Mouse (Mus musculus) CH12.LX (cell line): ENCODE data around the gene Tox4. TPM values are rescaled to one million over a fixed set of nuclear protein-coding genes. Genes with fewer than 3 reads are reported as not detected.

ENCODE experiments used
- DNase-seq: peaks from one replicate; pipeline ENCODE4 v3.0.0-alpha.2; 2013; ENCODE audit errors: extremely low read depth
- H3K27ac ChIP-seq: 2 replicates; pipeline ENCODE4 v1.5.1; 2012; ENCODE audit warnings: low read depth, mild to moderate bottlenecking, control low read depth, moderate library complexity; ENCODE audit not compliant: insufficient read depth
- H3K27me3 ChIP-seq: replicated peaks from 2 replicates; pipeline ENCODE3; 2012; ENCODE audit warnings: inconsistent platforms
- H3K36me3 ChIP-seq, 2 experiments: replicated peaks in 1 of 2; 2 replicates each; pipeline versions ENCODE3 to v1.6.1; 2012; ENCODE audit warnings: inconsistent platforms in 1 of 2, low read length in 1 of 2, mild to moderate bottlenecking in 1 of 2, mixed read lengths in 1 of 2, moderate library complexity in 1 of 2; ENCODE audit not compliant: control insufficient read depth in 1 of 2, insufficient read depth in 1 of 2
- H3K4me1 ChIP-seq, 2 experiments: 2 replicates each; pipeline ENCODE4 v1.6.1; 2012; ENCODE audit warnings: inconsistent platforms in 1 of 2, moderate library complexity in 1 of 2; ENCODE audit not compliant: insufficient read depth in 2 of 2, control insufficient read depth in 1 of 2
- H3K4me2 ChIP-seq: 2 replicates; pipeline ENCODE4 v1.6.1; 2012; ENCODE audit warnings: low read depth, mild to moderate bottlenecking, control low read depth; ENCODE audit not compliant: poor library complexity, insufficient read depth, severe bottlenecking
- H3K4me3 ChIP-seq, 3 experiments: fragments of 150-350 bp in 1 of 3; sonication (generic) in 1 of 3; replicated peaks in 1 of 3; 2 replicates each; pipeline versions ENCODE3 to v1.5.1; 2011 to 2012; ENCODE audit warnings: low read depth in 2 of 3, low read length in 2 of 3, mild to moderate bottlenecking in 2 of 3, moderate library complexity in 2 of 3, control low read depth in 1 of 3, improper control_type of control experiment in 1 of 3, inconsistent platforms in 1 of 3, mixed read lengths in 1 of 3; ENCODE audit not compliant: poor library complexity in 1 of 3
- H3K79me2 ChIP-seq: replicated peaks from 2 replicates; pipeline ENCODE4 v1.6.1; 2012; ENCODE audit warnings: mild to moderate bottlenecking, moderate library complexity; ENCODE audit not compliant: control insufficient read depth, poor library complexity, insufficient read depth, severe bottlenecking; ENCODE audit errors: extremely low read depth
- H3K9ac ChIP-seq: 2 replicates; pipeline ENCODE4 v1.6.1; 2012; ENCODE audit warnings: low read depth, mild to moderate bottlenecking, control low read depth, moderate library complexity; ENCODE audit not compliant: insufficient read depth
- H3K9me3 ChIP-seq: replicated peaks from 2 replicates; pipeline ENCODE3; 2012; ENCODE audit warnings: low read length, inconsistent platforms, mixed read lengths
- BHLHE40 ChIP-seq: IDR thresholded peaks from 2 replicates; pipeline ENCODE4 v1.6.1; 2011; ENCODE audit warnings: mild to moderate bottlenecking, low read depth, low read length, improper control_type of control experiment
- CHD1 ChIP-seq: IDR thresholded peaks from 2 replicates; pipeline ENCODE4 v1.6.1; 2012; ENCODE audit warnings: low read depth, low read length, improper control_type of control experiment, inconsistent platforms
- CHD2 ChIP-seq: IDR thresholded peaks from 2 replicates; pipeline ENCODE4 v1.6.1; 2011; ENCODE audit warnings: low read length, improper control_type of control experiment
- CTCF ChIP-seq, 2 experiments: IDR thresholded peaks in 1 of 2; conservative IDR thresholded peaks in 1 of 2; 2 replicates each; pipeline ENCODE4 v1.5.1; 2011 to 2012; ENCODE audit warnings: low read depth in 2 of 2, low read length in 2 of 2, improper control_type of control experiment in 1 of 2, inconsistent platforms in 1 of 2, mild to moderate bottlenecking in 1 of 2, moderate library complexity in 1 of 2
- E2F4 ChIP-seq: IDR thresholded peaks from 2 replicates; pipeline ENCODE4 v1.6.1; 2011; ENCODE audit warnings: low read depth, low read length, improper control_type of control experiment; ENCODE audit not compliant: insufficient replicate concordance
- ELF1 ChIP-seq: IDR thresholded peaks from 2 replicates; pipeline ENCODE4 v1.6.1; 2014; ENCODE audit warnings: low read depth, mild to moderate bottlenecking, inconsistent platforms, low read length, improper control_type of control experiment
- EP300 ChIP-seq: IDR thresholded peaks from 2 replicates; pipeline ENCODE4 v1.6.1; 2011; ENCODE audit warnings: low read length, improper control_type of control experiment
- GABPA ChIP-seq: IDR thresholded peaks from 2 replicates; pipeline ENCODE4 v1.6.1; 2012; ENCODE audit warnings: low read depth, low read length, improper control_type of control experiment, inconsistent platforms; ENCODE audit not compliant: insufficient replicate concordance
- HCFC1 ChIP-seq: IDR thresholded peaks from 2 replicates; pipeline ENCODE4 v1.6.1; 2012; ENCODE audit warnings: low read depth, mild to moderate bottlenecking, inconsistent platforms, low read length, improper control_type of control experiment
- IRF4 ChIP-seq: IDR thresholded peaks from 2 replicates; pipeline ENCODE4 v1.6.1; 2014; ENCODE audit warnings: low read depth, mild to moderate bottlenecking, inconsistent platforms, low read length, improper control_type of control experiment
- JUN ChIP-seq: IDR thresholded peaks from 2 replicates; pipeline ENCODE4 v1.6.1; 2011; ENCODE audit warnings: low read depth, mild to moderate bottlenecking, low read length, improper control_type of control experiment, moderate library complexity; ENCODE audit not compliant: insufficient read depth
- MAX ChIP-seq: IDR thresholded peaks from 2 replicates; pipeline ENCODE4 v1.6.1; 2011; ENCODE audit warnings: low read length, improper control_type of control experiment
- MXI1 ChIP-seq: IDR thresholded peaks from 2 replicates; pipeline ENCODE4 v1.6.1; 2011; ENCODE audit warnings: mild to moderate bottlenecking, low read depth, low read length, improper control_type of control experiment
- MYC ChIP-seq: IDR thresholded peaks from 2 replicates; pipeline ENCODE4 v1.6.1; 2011; ENCODE audit warnings: low read depth, mild to moderate bottlenecking, improper control_type of control experiment, low read length
- NELFE ChIP-seq: IDR thresholded peaks from 2 replicates; pipeline ENCODE4 v1.6.1; 2011; ENCODE audit warnings: low read depth, low read length, improper control_type of control experiment
- PAX5 ChIP-seq: IDR thresholded peaks from 2 replicates; pipeline ENCODE4 v1.6.1; 2012; ENCODE audit warnings: low read length, inconsistent platforms, mixed read lengths
- POLR2AphosphoS2 ChIP-seq: IDR thresholded peaks from 2 replicates; pipeline ENCODE4 v1.6.1; 2011; ENCODE audit warnings: low read depth, low read length, improper control_type of control experiment
- RCOR1 ChIP-seq: conservative IDR thresholded peaks from 2 replicates; pipeline ENCODE4 v1.6.1; 2012; ENCODE audit warnings: low read depth, mild to moderate bottlenecking, inconsistent platforms, low read length, improper control_type of control experiment
- SIN3A ChIP-seq: IDR thresholded peaks from 2 replicates; pipeline ENCODE4 v1.6.1; 2012; ENCODE audit warnings: low read length, improper control_type of control experiment, inconsistent platforms
- SMC3 ChIP-seq: IDR thresholded peaks from 2 replicates; pipeline ENCODE4 v1.6.1; 2011; ENCODE audit warnings: low read depth, low read length, improper control_type of control experiment
- USF2 ChIP-seq: conservative IDR thresholded peaks from 2 replicates; pipeline ENCODE4 v1.6.1; 2011; ENCODE audit warnings: low read depth, low read length, improper control_type of control experiment
- ZC3H11A ChIP-seq: IDR thresholded peaks from 2 replicates; pipeline ENCODE4 v1.6.1; 2012; ENCODE audit warnings: low read depth, mild to moderate bottlenecking, inconsistent platforms, low read length, improper control_type of control experiment
- ZMIZ1 ChIP-seq: IDR thresholded peaks from 2 replicates; pipeline ENCODE4 v1.6.1; 2012; ENCODE audit warnings: low read depth, mild to moderate bottlenecking, inconsistent platforms, low read length, improper control_type of control experiment
- dilution Hi-C: fragments of 300-500 bp; cut with MboI; formaldehyde crosslinking; loops from 2 replicates; pipeline ENCODE4 v1.14.3; 2020; ENCODE audit warnings: low sequenced_read_pairs; ENCODE audit not compliant: extremely low pct_unique_long_range_greater_than_20kb, extremely low pct_ligation_motif_present
- in situ Hi-C: fragments of 300-500 bp; cut with MboI; formaldehyde crosslinking; loops from 3 replicates; pipeline ENCODE4 v1.14.3; 2019; ENCODE audit warnings: low sequenced_read_pairs, low pct_ligation_motif_present, low pct_unique_long_range_greater_than_20kb, mixed read lengths
- polyA plus RNA-seq: library from polyadenylated mRNA; unstranded; fragments of >175 nt; gene quantifications from 2 replicates; pipeline ENCODE4 v1.2.1, GENCODE M21; 2012; ENCODE audit warnings: low read depth; ENCODE audit not compliant: insufficient read length
- total RNA-seq, 2 experiments: library from RNA; depleted of rRNA; stranded (reverse); fragments of 300-350 nt in 1 of 2; fragments of >200 nt in 1 of 2; gene quantifications; 2 replicates each; pipeline ENCODE4 v1.2.3; 2012 to 2014

Gene Tox4
- total and polyA plus RNA-seq, 3 experiments = 43.5 to 56.3 (median 45.7) TPM

- no peak overlapping the region for H3K27ac ChIP-seq
- dilution Hi-C loops = no loop called here
- TF ChIP-seq USF2 (no peak), CHD1 (no peak), MAX (no peak)
- H3K4me2 ChIP-seq = no peak overlapping the region
- no peak for DNase-seq
- no peak overlapping the region for H3K9ac ChIP-seq
- no peak overlapping the region for H3K4me3 ChIP-seq
- no peaks in the 10 kb centered on the region for H3K79me2 ChIP-seq
- in situ Hi-C loops = loop anchor here (10.0 to 25.0 kb wide), 3 partner anchors 136 to 419 kb away; partner anchors contain the start of genes Ndrg2, Rnase13, Supt16 and Tppp2
- peaks cover 4% of the 10 kb centered on the region for H3K27me3 ChIP-seq
- peaks cover 5 to 6% of the 10 kb centered on the region in 2 experiments for H3K4me1 ChIP-seq
- H3K9me3 ChIP-seq = no peaks in the 10 kb centered on the region
- H3K36me3 ChIP-seq = no peaks in the 10 kb centered on the region
These were observed 52.3 kb downstream of the Tox4 start for GRCm38 (mm10) chr14:52331069-52331750.

GRCm38 (mm10) chr14:52332171-52332570, 53.2 kb downstream of the Tox4 start:
- H3K4me3 ChIP-seq = no peak overlapping the region
- no peak overlapping the region for H3K9ac ChIP-seq
- dilution Hi-C loops (no loop called here), in situ Hi-C loops (loop anchor here (10.0 to 25.0 kb wide), 3 partner anchors 137 to 420 kb away; partner anchors contain the start of genes Ndrg2, Rnase13, Supt16 and Tppp2)
- no peak overlapping the region for H3K4me2 ChIP-seq
- no peaks in the 10 kb centered on the region for H3K36me3 ChIP-seq
- H3K27ac ChIP-seq = no peak overlapping the region
- H3K27me3 ChIP-seq = peaks cover 4% of the 10 kb centered on the region
- H3K79me2 ChIP-seq = no peaks in the 10 kb centered on the region
- H3K4me1 ChIP-seq = peaks cover 2 to 5% of the 10 kb centered on the region in 2 experiments; a peak in 2 of 4 replicates
- no peaks in the 10 kb centered on the region for H3K9me3 ChIP-seq
- no peak for DNase-seq
- no peak for TF ChIP-seq PAX5
- no peak for TF ChIP-seq HCFC1
- no peak for TF ChIP-seq CHD2
- no peak for TF ChIP-seq POLR2AphosphoS2
- no peak for TF ChIP-seq CHD1
- TF ChIP-seq NELFE = no peak
- no peak for TF ChIP-seq ZMIZ1
- TF ChIP-seq EP300 = no peak
- no peak for TF ChIP-seq BHLHE40

- dilution Hi-C loops (no loop called here), in situ Hi-C loops (loop anchor here (5.0 to 25.0 kb wide), 4 partner anchors 42 to 427 kb away; partner anchors contain the start of genes Ndrg2, Rnase13, Supt16 and Tppp2)
- DNase-seq = peak; percentile 79
- peaks cover 6% of the 10 kb centered on the region for H3K27me3 ChIP-seq
- H3K4me3 ChIP-seq = no peak overlapping the region
- no peaks in the 10 kb centered on the region for H3K36me3 ChIP-seq
- H3K4me2 ChIP-seq = peak overlapping the region; percentile 42
- H3K9me3 ChIP-seq = no peaks in the 10 kb centered on the region
- H3K27ac ChIP-seq = no peak overlapping the region
- H3K79me2 ChIP-seq = no peaks in the 10 kb centered on the region
- peaks cover 5 to 14% of the 10 kb centered on the region in 2 experiments for H3K4me1 ChIP-seq
- H3K9ac ChIP-seq = no peak overlapping the region
- 0 out of 2 replicates have a peak, but pooled peaks have one; percentile 35 for TF ChIP-seq SIN3A
- TF ChIP-seq ELF1 = no peak
- TF ChIP-seq SMC3 = peak; percentile 92
- TF ChIP-seq MYC = 0 out of 2 replicates have a peak, but pooled peaks have one; percentile 64
- TF ChIP-seq HCFC1 = no peak
- TF ChIP-seq RCOR1 = no peak
- TF ChIP-seq JUN = no peak
- TF ChIP-seq ZC3H11A = peak; percentile 67
- TF ChIP-seq MXI1 = 0 out of 2 replicates have a peak, but pooled peaks have one; percentile 12
- 0 out of 2 replicates have a peak, but pooled peaks have one; percentile 44 for TF ChIP-seq NELFE
- TF ChIP-seq IRF4 = 0 out of 2 replicates have a peak, but pooled peaks have one; percentile 17
- peak; percentile 79 to 95 for TF ChIP-seq CTCF (conservative IDR thresholded peaks at IDR 0.05 in 1 of 2, IDR thresholded peaks at IDR 0.05 in 1 of 2; ENCODE audit: low read depth in 2 of 2, low read length in 2 of 2)
- TF ChIP-seq GABPA = no peak
- TF ChIP-seq E2F4 = peak; percentile 43; the same call in 1 of the 2 replicates
These were observed 60.0 kb downstream of the Tox4 start for GRCm38 (mm10) chr14:52338751-52339511.
